Mouse (Mus musculus): ENCODE results near the gene Rbm26.

DNA sequence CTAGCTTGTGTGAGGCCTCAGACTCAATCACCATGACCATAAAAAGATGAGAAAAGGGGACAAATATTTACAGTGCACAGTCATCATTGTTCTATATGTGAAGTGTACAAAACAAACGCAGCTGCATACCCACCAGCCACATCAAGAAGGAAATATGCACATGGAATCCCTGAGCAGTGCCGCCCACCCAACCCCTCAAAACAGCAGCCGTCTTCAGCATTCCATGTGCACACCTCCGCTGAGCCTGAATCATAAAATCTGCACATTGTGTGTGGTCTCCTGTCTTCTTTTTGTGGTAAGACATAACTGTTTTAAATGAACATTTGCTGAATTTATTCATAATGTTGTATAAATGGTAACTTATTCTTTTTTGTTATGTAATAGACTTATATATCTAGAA, 90.1 kb downstream of the Rbm26 start:
- no peak for TF ChIP-seq CTCF (conservative IDR thresholded peaks at IDR 0.05; ENCODE audit: insufficient read depth, insufficient read length, low read depth, low read length)
- TF ChIP-seq POLR2A (IDR thresholded peaks at IDR 0.05; ENCODE audit: low read depth, low read length) = no peak
